Mouse (Mus musculus) kidney, adult 2 months (tissue): ENCODE measurements around the gene Ap1s3.

Experiments
- CTCF ChIP-seq: fragments of 200-500 bp; conservative IDR thresholded peaks from 2 replicates; pipeline ENCODE4 v1.5.1; 2011; ENCODE audit warnings: low read depth, mild to moderate bottlenecking, control low read depth, low read length, moderate library complexity, mixed read lengths; ENCODE audit not compliant: insufficient read depth, insufficient read length
- POLR2A ChIP-seq: fragments of 200-500 bp; IDR thresholded peaks from one replicate; pipeline ENCODE4 v1.6.1; 2011; ENCODE audit warnings: low read depth, low read length, control low read depth

DNA sequence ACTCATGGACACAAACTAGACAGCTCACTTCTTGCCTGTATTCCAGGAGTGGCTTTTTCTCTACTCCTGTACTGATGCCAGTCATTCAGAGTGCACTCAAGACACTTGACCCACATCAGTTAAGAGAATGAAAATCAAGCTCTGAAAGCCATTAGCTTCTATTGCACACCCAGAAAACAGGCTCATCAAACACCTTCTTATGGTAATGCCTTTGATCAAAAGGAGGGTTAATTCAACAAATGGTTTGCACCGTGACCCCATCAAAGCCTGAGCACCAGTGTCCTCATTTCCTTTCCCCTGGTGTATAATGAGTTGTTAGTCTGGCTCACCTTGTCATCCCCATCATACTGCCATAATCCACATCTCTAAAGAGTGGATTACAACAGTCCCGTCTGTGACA, 69.3 kb downstream of the Ap1s3 start:
- no peak for TF ChIP-seq POLR2A
- TF ChIP-seq CTCF: no peak
